Mouse (Mus musculus) heart, embryonic 13.5 days (tissue): ENCODE results near the gene Ptn. TPM values are rescaled to one million over a fixed set of nuclear protein-coding genes. Genes with fewer than 3 reads are reported as not detected.

Experiments used
- ATAC-seq: fragments of 200-750 bp; cut with Nextera tagmentation; 2 replicates; pipeline ENCODE4 v1.8.0; 2017; ENCODE audit warnings: moderate TSS enrichment; ENCODE audit not compliant: insufficient number of reproducible peaks, low FRiP score, low TSS enrichment; ENCODE audit errors: extremely low read depth
- H3K27ac ChIP-seq: fragments of 300-500 bp; sonication (generic); replicated peaks from 2 replicates; pipeline ENCODE4 v1.5.1; 2015; ENCODE audit warnings: moderate library complexity, mild to moderate bottlenecking, inconsistent platforms
- H3K27me3 ChIP-seq: fragments of 300-500 bp; sonication (generic); replicated peaks from 2 replicates; pipeline ENCODE4 v1.6.1; 2015; ENCODE audit warnings: mild to moderate bottlenecking, inconsistent platforms
- H3K36me3 ChIP-seq: fragments of 300-500 bp; sonication (generic); 2 replicates; pipeline ENCODE4 v1.6.1; 2015; ENCODE audit warnings: mild to moderate bottlenecking, inconsistent platforms
- H3K4me1 ChIP-seq: fragments of 300-500 bp; sonication (generic); 2 replicates; pipeline ENCODE4 v1.6.1; 2015; ENCODE audit warnings: inconsistent platforms
- H3K4me2 ChIP-seq: fragments of 300-500 bp; sonication (generic); 2 replicates; pipeline ENCODE4 v1.6.1; 2015; ENCODE audit warnings: inconsistent platforms, mild to moderate bottlenecking, moderate library complexity
- H3K4me3 ChIP-seq: fragments of 300-500 bp; sonication (generic); 2 replicates; pipeline ENCODE4 v1.5.1; 2015; ENCODE audit warnings: moderate library complexity, mild to moderate bottlenecking, inconsistent platforms
- H3K9ac ChIP-seq: fragments of 300-500 bp; sonication (generic); 2 replicates; pipeline ENCODE4 v1.6.1; 2015; ENCODE audit warnings: inconsistent platforms, mild to moderate bottlenecking, moderate library complexity
- H3K9me3 ChIP-seq: fragments of 300-500 bp; sonication (generic); 2 replicates; pipeline ENCODE4 v1.6.1; 2016; ENCODE audit warnings: inconsistent platforms
- WGBS: fragments of 180-500 bp; shearing (Covaris S2); methylation state at CpG from one replicate; pipeline ENCODE4 v1.1.7; 2015; ENCODE audit warnings: mixed read lengths; 5-methylcytosine and 5-hydroxymethylcytosine counted together
- polyA plus RNA-seq: library from polyadenylated mRNA; unstranded; fragments of >200 nt; fragmentation: Nextera tagmentation; extraction: Ambion mirVana; gene quantifications from 2 replicates; pipeline ENCODE4 v1.2.1, GENCODE M21; 2015

Gene Ptn
- polyA plus RNA-seq, 1 experiment from 2014 or later, result 358 TPM

GRCm38 (mm10) chr6:36788576-36789191, 21.3 kb downstream of the Ptn start:
- Histone ChIP-seq H3K4me3 (no peak overlapping the region), H3K9ac (0 out of 2 replicates have a peak overlapping the region, but pooled peaks have one; percentile 11), H3K27me3 (no peaks in the 10 kb centered on the region), H3K4me1 (peaks cover 39% of the 10 kb centered on the region), H3K9me3 (no peaks in the 10 kb centered on the region), H3K36me3 (no peaks in the 10 kb centered on the region; the same call in 1 of the 2 replicates), H3K4me2 (peak overlapping the region; percentile 21; the same call in 1 of the 2 replicates), H3K27ac (peak overlapping the region; percentile 33; the same call in 1 of the 2 replicates)
- ATAC-seq, result no peak
- 34% methylated on average over 12 of the region's 12 CpGs for WGBS

GRCm38 (mm10) chr6:36784682-36785208, 25.3 kb downstream of the Ptn start:
- no peak overlapping the region for H3K4me2 ChIP-seq
- peaks cover 63% of the 10 kb centered on the region for H3K4me1 ChIP-seq
- no peaks in the 10 kb centered on the region; the same call in 1 of the 2 replicates for H3K36me3 ChIP-seq
- H3K9ac ChIP-seq, result no peak overlapping the region
- H3K4me3 ChIP-seq, result no peak overlapping the region
- H3K9me3 ChIP-seq, result no peaks in the 10 kb centered on the region
- no peaks in the 10 kb centered on the region for H3K27me3 ChIP-seq
- no peak for ATAC-seq
- WGBS, result 47% methylated on average over 3 of the region's 3 CpGs
- H3K27ac ChIP-seq, result peak overlapping the region; percentile 45

- no peaks in the 10 kb centered on the region for H3K36me3 ChIP-seq
- no peak overlapping the region for H3K4me3 ChIP-seq
- WGBS, result 55% methylated on average over 4 of the region's 4 CpGs
- H3K4me1 ChIP-seq, result peaks cover 69% of the 10 kb centered on the region
- no peaks in the 10 kb centered on the region for H3K27me3 ChIP-seq
- 0 out of 2 replicates have a peak overlapping the region, but pooled peaks have one; percentile 5 for H3K27ac ChIP-seq
- no peak for ATAC-seq
- no peaks in the 10 kb centered on the region for H3K9me3 ChIP-seq
- H3K4me2 ChIP-seq, result no peak overlapping the region
- no peak overlapping the region for H3K9ac ChIP-seq
Observed at GRCm38 (mm10) chr6:36782481-36782880, 27.5 kb downstream of the Ptn start.

- ATAC-seq, result no peak
- Histone ChIP-seq H3K4me1 (peaks cover 57% of the 10 kb centered on the region), H3K9ac (no peak overlapping the region), H3K36me3 (0 out of 2 replicates have a peak, but pooled peaks cover under 1% of the 10 kb centered on the region), H3K27ac (peak overlapping the region; percentile 55), H3K27me3 (no peaks in the 10 kb centered on the region), H3K4me3 (no peak overlapping the region), H3K9me3 (no peaks in the 10 kb centered on the region), H3K4me2 (no peak overlapping the region)
- 58% methylated on average over 7 of the region's 7 CpGs for WGBS
Observed at GRCm38 (mm10) chr6:36777567-36778337, 32.3 kb downstream of the Ptn start.

GRCm38 (mm10) chr6:36777039-36777438, 33.0 kb downstream of the Ptn start:
- 24% methylated on average over 2 of the region's 2 CpGs for WGBS
- ATAC-seq, result no peak
- Histone ChIP-seq H3K9ac (no peak overlapping the region), H3K4me3 (no peak overlapping the region), H3K4me1 (peaks cover 53% of the 10 kb centered on the region), H3K36me3 (peaks cover 8% of the 10 kb centered on the region), H3K9me3 (no peaks in the 10 kb centered on the region), H3K27me3 (no peaks in the 10 kb centered on the region), H3K4me2 (no peak overlapping the region), H3K27ac (peak overlapping the region; percentile 55)

- peaks cover 61% of the 10 kb centered on the region for H3K4me1 ChIP-seq
- ATAC-seq, result no peak
Observed at GRCm38 (mm10) chr6:36775647-36776360, 34.2 kb downstream of the Ptn start.

GRCm38 (mm10) chr6:36772541-36772940, 37.5 kb downstream of the Ptn start:
- Histone ChIP-seq H3K4me1 (peaks cover 34% of the 10 kb centered on the region), H3K9ac (no peak overlapping the region), H3K4me2 (no peak overlapping the region), H3K27ac (no peak overlapping the region), H3K4me3 (no peak overlapping the region), H3K27me3 (no peaks in the 10 kb centered on the region), H3K9me3 (no peaks in the 10 kb centered on the region), H3K36me3 (peaks cover 32% of the 10 kb centered on the region)
- no peak for ATAC-seq
- WGBS, result 67% methylated on average over 2 of the region's 2 CpGs

More at GRCm38 (mm10) chr6:36775647-36776360, 34.2 kb downstream of the Ptn start:
- H3K4me3 ChIP-seq, result no peak overlapping the region
- H3K27me3 ChIP-seq, result no peaks in the 10 kb centered on the region
- WGBS, result 74% methylated on average over 10 of the region's 10 CpGs
- H3K36me3 ChIP-seq, result peaks cover 17% of the 10 kb centered on the region
- no peak overlapping the region for H3K4me2 ChIP-seq
- no peak overlapping the region for H3K27ac ChIP-seq
- H3K9me3 ChIP-seq, result no peaks in the 10 kb centered on the region
- H3K9ac ChIP-seq, result no peak overlapping the region

- Histone ChIP-seq H3K9me3 (no peaks in the 10 kb centered on the region), H3K4me1 (peaks cover 18% of the 10 kb centered on the region), H3K4me2 (no peak overlapping the region), H3K36me3 (peaks cover 47% of the 10 kb centered on the region), H3K27me3 (no peaks in the 10 kb centered on the region), H3K9ac (no peak overlapping the region), H3K27ac (no peak overlapping the region), H3K4me3 (no peak overlapping the region)
- WGBS, result 77% methylated on average over 3 of the region's 3 CpGs
- no peak for ATAC-seq
Observed at GRCm38 (mm10) chr6:36769012-36769411, 41.0 kb downstream of the Ptn start.

GRCm38 (mm10) chr6:36766941-36767340, 43.1 kb downstream of the Ptn start:
- no peaks in the 10 kb centered on the region for H3K27me3 ChIP-seq
- no peak overlapping the region for H3K4me3 ChIP-seq
- 92% methylated on average over 3 of the region's 3 CpGs for WGBS
- H3K36me3 ChIP-seq, result peaks cover 39% of the 10 kb centered on the region
- no peak overlapping the region for H3K4me2 ChIP-seq
- H3K27ac ChIP-seq, result no peak overlapping the region
- ATAC-seq, result no peak
- H3K4me1 ChIP-seq, result peaks cover 15% of the 10 kb centered on the region
- H3K9ac ChIP-seq, result no peak overlapping the region
- no peaks in the 10 kb centered on the region for H3K9me3 ChIP-seq

GRCm38 (mm10) chr6:36755001-36755885, 54.8 kb downstream of the Ptn start:
- ATAC-seq, result no peak
- Histone ChIP-seq H3K9ac (no peak overlapping the region), H3K4me1 (0 out of 2 replicates have a peak, but pooled peaks cover 3% of the 10 kb centered on the region), H3K36me3 (peaks cover 3% of the 10 kb centered on the region; the same call in 1 of the 2 replicates), H3K4me2 (no peak overlapping the region), H3K4me3 (no peak overlapping the region), H3K9me3 (no peaks in the 10 kb centered on the region), H3K27ac (no peak overlapping the region), H3K27me3 (no peaks in the 10 kb centered on the region)
- 77% methylated on average over 10 of the region's 10 CpGs for WGBS
